Mouse (Mus musculus): Measurements from ENCODE around the gene Txnrd2.

DNA sequence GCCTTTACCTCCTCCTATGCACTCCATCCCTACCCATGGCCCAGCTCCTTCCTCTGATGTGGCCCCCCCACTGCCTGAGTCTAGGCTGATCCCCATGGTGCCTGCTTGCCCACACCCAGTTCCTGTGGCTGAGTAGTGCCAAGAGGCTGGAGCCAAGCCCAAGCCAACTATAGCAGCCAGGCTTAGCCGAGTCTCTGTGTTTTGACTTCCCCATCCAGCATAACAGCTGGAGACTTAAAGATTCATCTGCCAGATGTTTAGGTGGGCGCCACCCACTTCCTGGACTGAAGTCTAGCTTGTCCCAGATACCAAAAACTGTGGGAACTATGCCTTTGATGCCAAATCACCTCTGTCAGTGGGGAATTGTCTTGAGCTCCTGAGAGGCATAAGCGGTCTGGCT, 38.1 kb downstream of the Txnrd2 start:
- TF ChIP-seq POLR2A (IDR thresholded peaks at IDR 0.05; ENCODE audit: control insufficient read depth, low read depth, low read length) (no peak), CTCF (IDR thresholded peaks at IDR 0.05; ENCODE audit: control insufficient read depth, insufficient read depth, insufficient replicate concordance, low read depth, low read length) (no peak)

Measured in testis, adult 2 months (tissue).